Mouse (Mus musculus): ENCODE data around the gene Myl6. TPM values are rescaled to one million over a fixed set of nuclear protein-coding genes. Genes with fewer than 3 reads are reported as not detected.

Gene Myl6
- total RNA-seq, 4 experiments from 2014 or later, result 125 to 188 (median 158) TPM

Small RNAs within 50 kb of the gene (microRNA-seq; reads per million reads assigned to microRNA genes)
- gene Mir6916 (not detected), gene Mir8105 (not detected)

Other genes with a start within 250 kb of the Myl6 start
- gene Apon, start 240.0 kb downstream of the Myl6 start, total RNA-seq (2022), result under 1 TPM in 1 of 4 experiments, not detected in 3; 0.21 TPM
- gene Apof, start 225.5 kb downstream of the Myl6 start, total RNA-seq (2022), result not detected
- gene Stat2, start 223.6 kb downstream of the Myl6 start, total RNA-seq (2022), result 1 to 10 TPM; 1.6 to 4.5 (median 2.4) TPM
- not detected for gene Il23a, start 195.4 kb downstream of the Myl6 start, total RNA-seq (2022)
- gene Pan2, start 190.8 kb downstream of the Myl6 start, total RNA-seq (2022), result 1 to 10 TPM; 2.6 to 3.9 (median 3.2) TPM
- 10 to 100 TPM; 51.0 to 56.9 (median 52.2) TPM for gene Cnpy2, start 171.7 kb downstream of the Myl6 start, total RNA-seq (2022)
- gene Cs, start 156.4 kb downstream of the Myl6 start, total RNA-seq (2022), result 100 to 1,000 TPM; 491 to 577 (median 541) TPM
- gene Coq10a, start 125.1 kb downstream of the Myl6 start, total RNA-seq (2022), result 100 to 1,000 TPM; 409 to 479 (median 445) TPM
- gene Ankrd52, start 117.0 kb downstream of the Myl6 start, total RNA-seq (2022), result 10 to 100 TPM; 38.7 to 48.8 (median 43.2) TPM
- not detected for gene Slc39a5, start 92.9 kb downstream of the Myl6 start, total RNA-seq (2022)
- 10 to 100 TPM; 59.0 to 70.3 (median 63.5) TPM for gene Nabp2, start 82.7 kb downstream of the Myl6 start, total RNA-seq (2022)
- 10 to 100 TPM; 13.6 to 14.7 (median 14.1) TPM for gene Rnf41, start 82.5 kb downstream of the Myl6 start, total RNA-seq (2022)
- gene Smarcc2, start 34.9 kb downstream of the Myl6 start, total RNA-seq (2022), result 10 to 100 TPM; 45.6 to 53.3 (median 49.5) TPM
- gene Myl6b, start 4.5 kb upstream of the Myl6 start, total RNA-seq (2022), result 10 to 100 TPM in 2 of 4 experiments, 1 to 10 TPM in 2; 8.7 to 11.7 (median 10.0) TPM
- gene Esyt1, start 31.7 kb upstream of the Myl6 start, total RNA-seq (2022), result 10 to 100 TPM; 10.4 to 13.5 (median 13.4) TPM
- gene Zc3h10, start 53.6 kb upstream of the Myl6 start, total RNA-seq (2022), result 1 to 10 TPM; 5.7 to 7.5 (median 6.7) TPM
- gene Rpl41, start 55.2 kb upstream of the Myl6 start, total RNA-seq (2022), result 1,000 to 10,000 TPM in 2 of 4 experiments, 100 to 1,000 TPM in 2; 907 to 1,327 (median 1,023) TPM
- gene Pa2g4, start 71.8 kb upstream of the Myl6 start, total RNA-seq (2022), result 10 to 100 TPM; 29.0 to 39.9 (median 33.1) TPM
- 1 to 10 TPM; 2.1 to 2.7 (median 2.2) TPM for gene Erbb3, start 95.5 kb upstream of the Myl6 start, total RNA-seq (2022)
- gene Rps26, start 132.6 kb upstream of the Myl6 start, total RNA-seq (2022), result 100 to 1,000 TPM; 166 to 361 (median 250) TPM
- under 1 TPM in 3 of 4 experiments, not detected in 1; 0.24 to 0.51 (median 0.34) TPM for gene Ikzf4, start 151.8 kb upstream of the Myl6 start, total RNA-seq (2022)
- 10 to 100 TPM; 32.2 to 37.4 (median 33.8) TPM for gene Suox, start 179.9 kb upstream of the Myl6 start, total RNA-seq (2022)
- 100 to 1,000 TPM in 3 of 4 experiments, 10 to 100 TPM in 1; 97.0 to 103 (median 102) TPM for gene Rab5b, start 202.1 kb upstream of the Myl6 start, total RNA-seq (2022)
- gene Pmel, start 210.1 kb upstream of the Myl6 start, total RNA-seq (2022), result under 1 TPM in 1 of 4 experiments, not detected in 3; 0.25 TPM
- 1 to 10 TPM; 2.5 to 3.4 (median 2.6) TPM for gene Cdk2, start 210.9 kb upstream of the Myl6 start, total RNA-seq (2022)

All from gastrocnemius, adult 8-10 months (tissue).